In the genomic region with DNA sequence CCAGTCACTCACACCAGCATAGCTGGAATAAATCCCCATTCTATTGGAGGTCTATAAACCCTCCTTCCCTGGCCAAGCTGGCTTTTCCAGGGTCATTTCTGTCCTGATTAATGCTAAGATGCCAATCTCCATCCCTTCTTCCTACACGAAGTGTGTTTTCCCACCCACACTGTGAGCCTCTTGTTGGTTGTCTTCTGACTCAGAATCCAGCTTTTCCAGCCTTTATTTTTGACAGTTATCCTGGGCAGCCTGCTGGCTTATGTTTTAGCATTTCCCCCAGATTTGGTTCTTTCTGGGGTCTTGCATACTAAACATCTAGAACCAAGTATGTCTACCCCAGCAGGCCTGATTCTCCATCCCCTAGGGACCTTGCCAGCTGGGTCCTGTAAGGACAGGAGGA, we compare ENCODE assay signal across 23 mouse cellular contexts.
DNase-seq lines count a peak whose midpoint lies in the region; ATAC-seq and TF ChIP-seq lines count a peak whose summit lies in the region.
"Had no signal": no experiment of that assay in that cellular context is flagged by ENCODE, and none has a peak within 500 bp of the region (broad histone marks: within the 10 kb centered on the region; RNA-seq: fewer than 3 reads in every experiment).

No protein-coding gene starts in this region.

- H3K4me1 ChIP-seq in cerebellum, adult 2 months (ENCODE audit: control insufficient read depth, insufficient read depth, low read length): peaks cover 52% of the 10 kb centered on the region
- H3K4me1 ChIP-seq in hindbrain, postnatal 0 days (ENCODE audit: insufficient read depth, low read length): 0 out of 2 replicates have a peak, but pooled peaks cover 8% of the 10 kb centered on the region

- no peak for ATAC-seq in hindbrain, postnatal 0 days
- ATAC-seq: activated CD4-positive, CD25-positive, alpha-beta regulatory T cell, adult 4 months; CD4-positive, CD25-positive, alpha-beta regulatory T cell, adult 4 months; forebrain, embryonic 13.5 days; forebrain, embryonic 15.5 days; forebrain, postnatal 0 days; Patski had no signal

- H3K27me3 ChIP-seq in cerebellum, adult 2 months (ENCODE audit: control insufficient read depth, insufficient read depth, low read length): no peaks in the 10 kb centered on the region
- no peaks in the 10 kb centered on the region for H3K27me3 ChIP-seq in hindbrain, postnatal 0 days (ENCODE audit: insufficient read depth, low read length)
- H3K27me3 ChIP-seq: embryonic facial prominence, embryonic 12.5 days; forebrain, embryonic 15.5 days had no signal

- H3K36me3 ChIP-seq in hindbrain, postnatal 0 days (ENCODE audit: insufficient read depth, low read length): no peaks in the 10 kb centered on the region
- H3K36me3 ChIP-seq: embryonic facial prominence, embryonic 10.5 days; embryonic facial prominence, embryonic 12.5 days; forebrain, embryonic 15.5 days; G1E had no signal

- no peak for TF ChIP-seq POLR2A in cerebellum, adult 2 months (IDR thresholded peaks at IDR 0.05; ENCODE audit: borderline replicate concordance, insufficient read depth, low read length)

- H3K27ac ChIP-seq in cerebellum, adult 2 months (ENCODE audit: insufficient read depth, low read length): peak overlapping the region; percentile 67
- peak overlapping the region; percentile 67 for H3K27ac ChIP-seq in layer of hippocampus, adult 2 months
- no peak overlapping the region for H3K27ac ChIP-seq in hindbrain, postnatal 0 days
- H3K27ac ChIP-seq: embryonic facial prominence, embryonic 10.5 days; embryonic facial prominence, embryonic 12.5 days; forebrain, embryonic 15.5 days had no signal

- no peak overlapping the region for H3K4me2 ChIP-seq in hindbrain, postnatal 0 days (ENCODE audit: low read depth, low read length)
- H3K4me2 ChIP-seq: embryonic facial prominence, embryonic 12.5 days; forebrain, embryonic 13.5 days; forebrain, embryonic 15.5 days had no signal

- H3K9me3 ChIP-seq in hindbrain, postnatal 0 days (ENCODE audit: low read length): no peaks in the 10 kb centered on the region
- H3K9me3 ChIP-seq: embryonic facial prominence, embryonic 10.5 days; embryonic facial prominence, embryonic 12.5 days; forebrain, embryonic 13.5 days; forebrain, embryonic 15.5 days had no signal

- TF ChIP-seq CTCF in cerebellum, adult 2 months (IDR thresholded peaks at IDR 0.05; ENCODE audit: borderline replicate concordance, insufficient read depth, low read depth, low read length): no peak
- TF ChIP-seq CTCF in layer of hippocampus, adult 2 months (conservative IDR thresholded peaks at IDR 0.05): no peak
- no peak for TF ChIP-seq CTCF in hindbrain, postnatal 0 days (IDR thresholded peaks at IDR 0.05; ENCODE audit: low read depth)

- H3K9ac ChIP-seq in hindbrain, postnatal 0 days (replicated peaks; ENCODE audit: low read length): no peak overlapping the region
- H3K9ac ChIP-seq: embryonic facial prominence, embryonic 12.5 days; forebrain, embryonic 13.5 days; forebrain, embryonic 15.5 days; forebrain, postnatal 0 days had no signal

- DNase-seq in cerebellum, adult 2 months: no peak
- DNase-seq in cerebellum, adult 9-10 months: no peak
- DNase-seq in layer of hippocampus, adult 2 months (ENCODE audit: low spot score in 2 of 2): no peak
- DNase-seq in layer of hippocampus, adult 8-10 months (ENCODE audit: low spot score in 2 of 2): no peak
- DNase-seq in brain, adult 2 months (ENCODE audit: low read depth, low spot score): peak; percentile 51
- no peak for DNase-seq in hindbrain, postnatal 0 days (ENCODE audit: low spot score)
- DNase-seq: adrenal gland, adult 8-10 months; adrenal gland, postnatal 14 days; adrenal gland, postnatal 36 days; B cell, adult 2 months; cerebellum, adult 11 months; cerebellum, adult 18-20 months; cerebellum, adult 9-11 months; cerebellum, postnatal 14 days; forebrain, postnatal 0 days had no signal

- 56% methylated on average over 1 of the region's 1 CpGs for WGBS in cerebellum, adult 2 months
- 63% methylated on average over 1 of the region's 1 CpGs for WGBS in hindbrain, postnatal 0 days

- H3K4me3 ChIP-seq in cerebellum, adult 2 months (replicated peaks; ENCODE audit: insufficient read depth, low read depth, low read length): no peak overlapping the region
- H3K4me3 ChIP-seq in layer of hippocampus, adult 2 months: no peak overlapping the region
- H3K4me3 ChIP-seq in hindbrain, postnatal 0 days (ENCODE audit: low read length): no peak overlapping the region
- H3K4me3 ChIP-seq: embryonic facial prominence, embryonic 10.5 days; embryonic facial prominence, embryonic 12.5 days; forebrain, embryonic 13.5 days; forebrain, embryonic 15.5 days had no signal
